Mouse (Mus musculus) intestine, postnatal 0 days (tissue): ENCODE measurements at regions not wholly inside any gene's neighbourhood (a gene's known extent, or its start where the extent isn't known, plus 50 kb on each side); places are given as distances from the start of the nearest gene placed in this dataset.

ENCODE experiments used
- ATAC-seq: fragments of 200-750 bp; cut with Nextera tagmentation; 2 replicates; pipeline ENCODE4 v1.8.0; 2017; ENCODE audit warnings: mild to moderate bottlenecking, moderate TSS enrichment, moderate library complexity
- H3K27ac ChIP-seq: fragments of 300-500 bp; sonication (generic); 2 replicates; pipeline ENCODE4 v1.5.1; 2014; ENCODE audit warnings: mild to moderate bottlenecking, low read depth, low read length, moderate library complexity
- H3K27me3 ChIP-seq: fragments of 300-500 bp; sonication (generic); replicated peaks from 2 replicates; pipeline ENCODE4 v1.6.1; 2014; ENCODE audit warnings: low read length, mixed read lengths; ENCODE audit not compliant: control insufficient read depth, insufficient read depth
- H3K36me3 ChIP-seq: fragments of 300-500 bp; sonication (generic); 2 replicates; pipeline ENCODE4 v1.6.1; 2014; ENCODE audit warnings: mild to moderate bottlenecking, moderate library complexity; ENCODE audit not compliant: control insufficient read depth, insufficient read depth
- H3K4me1 ChIP-seq: fragments of 300-500 bp; sonication (generic); replicated peaks from 2 replicates; pipeline ENCODE4 v1.6.1; 2014; ENCODE audit warnings: antibody characterized with exemption, low read length, mixed read lengths; ENCODE audit not compliant: control insufficient read depth, insufficient read depth
- H3K4me2 ChIP-seq: fragments of 300-500 bp; sonication (generic); replicated peaks from 2 replicates; pipeline ENCODE4 v1.6.1; 2014; ENCODE audit warnings: low read depth, mild to moderate bottlenecking, moderate library complexity
- H3K4me3 ChIP-seq: fragments of 300-500 bp; sonication (generic); 2 replicates; pipeline ENCODE4 v1.5.1; 2014; ENCODE audit warnings: low read depth, low read length
- H3K9ac ChIP-seq: fragments of 300-500 bp; sonication (generic); 2 replicates; pipeline ENCODE4 v1.6.1; 2014; ENCODE audit warnings: mild to moderate bottlenecking, low read depth, low read length
- H3K9me3 ChIP-seq: fragments of 300-500 bp; sonication (generic); 2 replicates; pipeline ENCODE4 v1.6.1; 2016; ENCODE audit warnings: mixed run types; ENCODE audit not compliant: control insufficient read depth
- CTCF ChIP-seq: sonication (generic); IDR thresholded peaks from 2 replicates; pipeline ENCODE4 v1.5.1; 2016; ENCODE audit warnings: low read depth, mild to moderate bottlenecking, control low read depth, antibody characterized with exemption, moderate library complexity
- WGBS: fragments of 180-500 bp; shearing (Covaris S2); extraction: QIAGEN DNeasy Blood & Tissue Kit; methylation state at CpG from one replicate; pipeline ENCODE4 v1.1.7; 2014; 5-methylcytosine and 5-hydroxymethylcytosine counted together

GRCm38 (mm10) chr12:86830247-86830585, 54.4 kb downstream of the Irf2bpl start:
- H3K4me2 ChIP-seq = no peak overlapping the region
- H3K27me3 ChIP-seq = no peaks in the 10 kb centered on the region
- no peak for ATAC-seq
- H3K9me3 ChIP-seq = no peaks in the 10 kb centered on the region
- no peaks in the 10 kb centered on the region for H3K36me3 ChIP-seq
- no peak overlapping the region for H3K4me3 ChIP-seq
- no peak for TF ChIP-seq CTCF
- 53% methylated on average over 8 of the region's 8 CpGs for WGBS
- H3K27ac ChIP-seq = no peak overlapping the region
- 0 out of 2 replicates have a peak, but pooled peaks cover 5% of the 10 kb centered on the region for H3K4me1 ChIP-seq
- H3K9ac ChIP-seq = no peak overlapping the region

- Histone ChIP-seq H3K27ac (no peak overlapping the region), H3K9ac (no peak overlapping the region)
Measured at GRCm38 (mm10) chr12:86829581-86830246, 54.9 kb downstream of the Irf2bpl start.

GRCm38 (mm10) chr12:86827241-86827606, 57.4 kb downstream of the Irf2bpl start:
- H3K4me3 ChIP-seq = no peak overlapping the region
- H3K9me3 ChIP-seq = no peaks in the 10 kb centered on the region
- no peak overlapping the region; the same call in 1 of the 2 replicates for H3K27ac ChIP-seq
- no peaks in the 10 kb centered on the region for H3K27me3 ChIP-seq
- peaks cover 16% of the 10 kb centered on the region; the same call in 1 of the 2 replicates for H3K4me1 ChIP-seq
- ATAC-seq = no peak
- no peak for TF ChIP-seq CTCF
- no peaks in the 10 kb centered on the region for H3K36me3 ChIP-seq
- WGBS = 93% methylated on average over 2 of the region's 2 CpGs
- H3K9ac ChIP-seq = no peak overlapping the region
- no peak overlapping the region for H3K4me2 ChIP-seq

More at GRCm38 (mm10) chr12:86829581-86830246, 54.9 kb downstream of the Irf2bpl start:
- no peak overlapping the region for H3K4me2 ChIP-seq
- 0 out of 2 replicates have a peak, but pooled peaks cover 10% of the 10 kb centered on the region for H3K4me1 ChIP-seq
- ATAC-seq = no peak
- no peak for TF ChIP-seq CTCF
- H3K27me3 ChIP-seq = no peaks in the 10 kb centered on the region
- H3K9me3 ChIP-seq = no peaks in the 10 kb centered on the region
- H3K36me3 ChIP-seq = no peaks in the 10 kb centered on the region
- WGBS = 67% methylated on average over 16 of the region's 16 CpGs
- no peak overlapping the region for H3K4me3 ChIP-seq

- Histone ChIP-seq H3K9me3 (no peaks in the 10 kb centered on the region), H3K4me2 (no peak overlapping the region), H3K4me1 (peaks cover 13% of the 10 kb centered on the region; the same call in 1 of the 2 replicates), H3K27me3 (no peaks in the 10 kb centered on the region), H3K36me3 (no peaks in the 10 kb centered on the region), H3K9ac (no peak overlapping the region), H3K4me3 (no peak overlapping the region), H3K27ac (no peak overlapping the region)
- 69% methylated on average over 13 of the region's 13 CpGs for WGBS
- no peak for TF ChIP-seq CTCF
- ATAC-seq = 0 out of 2 replicates have a peak, but pooled peaks have one; percentile 15
Measured at GRCm38 (mm10) chr12:86826420-86827240, 58.0 kb downstream of the Irf2bpl start.

GRCm38 (mm10) chr12:86825584-86826419, 58.8 kb downstream of the Irf2bpl start:
- no peaks in the 10 kb centered on the region for H3K36me3 ChIP-seq
- no peak for ATAC-seq
- H3K4me1 ChIP-seq = peaks cover 13% of the 10 kb centered on the region; the same call in 1 of the 2 replicates
- WGBS = 53% methylated on average over 6 of the region's 6 CpGs
- no peak for TF ChIP-seq CTCF
- no peak overlapping the region for H3K27ac ChIP-seq
- H3K4me3 ChIP-seq = no peak overlapping the region
- no peak overlapping the region for H3K4me2 ChIP-seq
- H3K9ac ChIP-seq = no peak overlapping the region
- H3K27me3 ChIP-seq = no peaks in the 10 kb centered on the region
- H3K9me3 ChIP-seq = no peaks in the 10 kb centered on the region
